Mouse (Mus musculus): ENCODE measurements at regions not wholly inside any gene's neighbourhood (a gene's known extent, or its start where the extent isn't known, plus 50 kb on each side); places are given as distances from the start of the nearest gene placed in this dataset.

- DNase-seq (ENCODE audit: low spot score): no peak
These were observed 94.5 kb downstream of the Cldn17 start for GRCm38 (mm10) chr16:88412287-88412686.

GRCm38 (mm10) chr16:88408144-88408543, 98.6 kb downstream of the Cldn17 start:
- DNase-seq (ENCODE audit: low spot score): peak; percentile 23

- no peak for DNase-seq (ENCODE audit: low spot score)
These were observed 102.4 kb downstream of the Cldn17 start for GRCm38 (mm10) chr16:88404331-88404730.

GRCm38 (mm10) chr16:88399881-88400280, 106.9 kb downstream of the Cldn17 start:
- DNase-seq (ENCODE audit: low spot score): no peak

- no peak for DNase-seq (ENCODE audit: low spot score)
These were observed 102.7 kb upstream of the Grik1 start for GRCm38 (mm10) chr16:88392764-88393163.

- DNase-seq (ENCODE audit: low spot score): peak; percentile 57
These were observed 91.7 kb upstream of the Grik1 start for GRCm38 (mm10) chr16:88381605-88382279.

GRCm38 (mm10) chr16:88375622-88376021, 85.6 kb upstream of the Grik1 start:
- DNase-seq (ENCODE audit: low spot score): no peak

GRCm38 (mm10) chr16:88374612-88375011, 84.5 kb upstream of the Grik1 start:
- no peak for DNase-seq (ENCODE audit: low spot score)

- peak; percentile 85 for DNase-seq (ENCODE audit: low spot score)
These were observed 82.0 kb upstream of the Grik1 start for GRCm38 (mm10) chr16:88372034-88372433.

- no peak for DNase-seq (ENCODE audit: low spot score)
These were observed 78.1 kb upstream of the Grik1 start for GRCm38 (mm10) chr16:88368146-88368545.

GRCm38 (mm10) chr16:88367162-88367561, 77.1 kb upstream of the Grik1 start:
- no peak for DNase-seq (ENCODE audit: low spot score)

GRCm38 (mm10) chr16:88360081-88360480, 70.0 kb upstream of the Grik1 start:
- DNase-seq (ENCODE audit: low spot score): no peak

Measured in embryo, embryonic 10.5 days (tissue).